Mouse (Mus musculus) midbrain, embryonic 13.5 days (tissue): ENCODE measurements around the gene Mtf2. TPM values are rescaled to one million over a fixed set of nuclear protein-coding genes. Genes with fewer than 3 reads are reported as not detected.
"Not testable (repeated sequence)": the region's sequence is repeated elsewhere in the genome, so short reads cannot be mapped to it uniquely, and the experiment has no call there.

Experiments
- ATAC-seq: fragments of 200-750 bp; cut with Nextera tagmentation; 2 replicates; pipeline ENCODE4 v1.8.0; 2017; ENCODE audit warnings: mild to moderate bottlenecking, moderate TSS enrichment, moderate library complexity
- H3K27ac ChIP-seq: fragments of 300-500 bp; sonication (generic); 2 replicates; pipeline ENCODE4 v1.5.1; 2015; ENCODE audit warnings: inconsistent platforms, mild to moderate bottlenecking, moderate library complexity
- H3K27me3 ChIP-seq: fragments of 300-500 bp; sonication (generic); 2 replicates; pipeline ENCODE4 v1.6.1; 2015; ENCODE audit warnings: mild to moderate bottlenecking, inconsistent platforms
- H3K36me3 ChIP-seq: fragments of 300-500 bp; sonication (generic); 2 replicates; pipeline ENCODE4 v1.6.1; 2015; ENCODE audit warnings: mild to moderate bottlenecking, inconsistent platforms
- H3K4me1 ChIP-seq: fragments of 300-500 bp; sonication (generic); replicated peaks from 2 replicates; pipeline ENCODE4 v1.6.1; 2015; ENCODE audit warnings: inconsistent platforms
- H3K4me2 ChIP-seq: fragments of 300-500 bp; sonication (generic); replicated peaks from 2 replicates; pipeline ENCODE4 v1.6.1; 2015; ENCODE audit warnings: moderate library complexity, mild to moderate bottlenecking, inconsistent platforms
- H3K4me3 ChIP-seq: fragments of 300-500 bp; sonication (generic); replicated peaks from 2 replicates; pipeline ENCODE4 v1.5.1; 2015; ENCODE audit warnings: mild to moderate bottlenecking, inconsistent platforms
- H3K9ac ChIP-seq: fragments of 300-500 bp; sonication (generic); replicated peaks from 2 replicates; pipeline ENCODE4 v1.6.1; 2015; ENCODE audit warnings: mild to moderate bottlenecking, inconsistent platforms
- H3K9me3 ChIP-seq: fragments of 300-500 bp; sonication (generic); 2 replicates; pipeline ENCODE4 v1.6.1; 2016; ENCODE audit warnings: mild to moderate bottlenecking, inconsistent platforms
- WGBS: fragments of 180-500 bp; shearing (Covaris S2); methylation state at CpG from one replicate; pipeline ENCODE4 v1.1.7; 2015; 5-methylcytosine and 5-hydroxymethylcytosine counted together
- polyA plus RNA-seq: library from polyadenylated mRNA; unstranded; fragments of >200 nt; fragmentation: Nextera tagmentation; extraction: Ambion mirVana; gene quantifications from 2 replicates; pipeline ENCODE4 v1.2.1, GENCODE M21; 2015

The Mtf2 gene
- polyA plus RNA-seq, 1 experiment from 2014 or later, result 146 TPM

DNA sequence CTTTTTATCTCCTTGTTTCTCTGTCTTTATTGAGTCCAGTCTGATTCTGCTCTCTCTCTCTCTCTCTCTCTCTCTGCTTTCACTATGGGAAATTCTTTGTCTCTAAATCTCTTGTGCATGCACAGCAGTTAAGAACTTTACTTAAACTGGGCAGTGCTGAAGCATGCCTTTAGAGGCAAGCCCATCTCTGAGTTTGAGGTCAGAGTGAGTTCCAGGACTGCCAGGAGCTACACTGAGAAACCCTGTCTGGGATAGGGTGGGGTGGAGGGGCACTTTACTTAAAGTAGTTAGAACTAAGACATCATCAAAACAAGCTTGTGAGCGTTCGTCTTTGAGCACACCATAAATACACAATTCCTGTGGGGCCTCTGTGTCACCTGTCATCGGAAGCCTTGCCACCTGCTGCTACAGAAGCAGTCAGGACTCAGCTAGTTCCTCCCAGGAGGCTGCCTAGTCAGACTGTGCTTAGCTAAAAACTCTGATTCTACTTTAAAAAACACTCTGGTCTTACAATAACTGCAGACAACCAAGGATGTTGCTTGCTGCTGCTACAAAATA is 15.7 kb upstream of the Mtf2 start:
- Histone ChIP-seq H3K27ac (no peak overlapping the region), H3K9me3 (no peaks in the 10 kb centered on the region), H3K4me2 (no peak overlapping the region), H3K27me3 (no peaks in the 10 kb centered on the region), H3K4me1 (no peaks in the 10 kb centered on the region), H3K36me3 (no peaks in the 10 kb centered on the region), H3K4me3 (no peak overlapping the region), H3K9ac (no peak overlapping the region)
- 2% methylated on average over 3 of the region's 3 CpGs for WGBS
- ATAC-seq, result no peak

DNA sequence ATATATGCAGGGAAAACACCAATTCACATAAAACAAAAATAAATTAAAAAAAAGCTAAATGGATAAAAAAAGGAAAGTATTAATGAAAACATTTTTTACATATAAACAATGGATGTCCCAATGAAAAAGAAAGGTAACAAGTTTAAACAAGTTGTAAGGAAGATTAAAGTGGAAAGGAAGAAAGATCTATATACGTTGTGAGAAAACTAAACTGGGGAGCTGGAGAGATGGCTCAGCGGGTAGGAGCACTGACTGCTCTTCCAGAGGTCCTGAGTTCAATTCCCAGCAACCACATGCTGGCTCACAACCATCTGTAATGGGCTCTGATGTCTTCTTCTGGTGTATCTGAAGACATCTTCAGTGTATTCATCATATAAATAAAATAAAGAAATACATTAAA is 14.4 kb upstream of the Mtf2 start:
- 84% methylated on average over 2 of the region's 2 CpGs for WGBS
- ATAC-seq, result no peak
- Histone ChIP-seq H3K4me3 (no peak overlapping the region), H3K27ac (no peak overlapping the region), H3K9me3 (no peaks in the 10 kb centered on the region; the same call in 1 of the 2 replicates), H3K27me3 (no peaks in the 10 kb centered on the region), H3K4me1 (no peaks in the 10 kb centered on the region), H3K4me2 (no peak overlapping the region), H3K36me3 (no peaks in the 10 kb centered on the region), H3K9ac (no peak overlapping the region)

DNA sequence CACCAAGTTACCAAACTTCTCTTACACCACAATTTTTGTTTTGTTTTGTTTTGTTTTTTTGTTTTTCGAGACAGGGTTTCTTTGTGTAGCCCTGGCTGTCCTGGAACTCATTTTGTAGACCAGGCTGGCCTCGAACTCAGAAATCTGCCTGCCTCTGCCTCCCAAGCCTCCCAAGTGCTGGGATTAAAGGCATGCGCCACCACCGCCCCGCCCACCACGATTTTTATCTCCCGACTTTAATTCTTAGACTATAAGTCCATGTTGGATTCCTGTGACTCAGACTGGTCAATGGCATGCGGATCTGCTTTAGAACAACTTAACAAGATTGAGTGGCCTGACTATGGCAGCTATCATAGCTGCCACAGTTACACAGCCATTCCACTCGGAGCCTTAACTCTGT is 13.7 kb upstream of the Mtf2 start:
- not testable (repeated sequence) for H3K9ac ChIP-seq, H3K27me3 ChIP-seq, H3K4me3 ChIP-seq, H3K27ac ChIP-seq, H3K4me2 ChIP-seq, H3K4me1 ChIP-seq, H3K36me3 ChIP-seq, ATAC-seq, H3K9me3 ChIP-seq
- 93% methylated on average over 9 of the region's 9 CpGs for WGBS

DNA sequence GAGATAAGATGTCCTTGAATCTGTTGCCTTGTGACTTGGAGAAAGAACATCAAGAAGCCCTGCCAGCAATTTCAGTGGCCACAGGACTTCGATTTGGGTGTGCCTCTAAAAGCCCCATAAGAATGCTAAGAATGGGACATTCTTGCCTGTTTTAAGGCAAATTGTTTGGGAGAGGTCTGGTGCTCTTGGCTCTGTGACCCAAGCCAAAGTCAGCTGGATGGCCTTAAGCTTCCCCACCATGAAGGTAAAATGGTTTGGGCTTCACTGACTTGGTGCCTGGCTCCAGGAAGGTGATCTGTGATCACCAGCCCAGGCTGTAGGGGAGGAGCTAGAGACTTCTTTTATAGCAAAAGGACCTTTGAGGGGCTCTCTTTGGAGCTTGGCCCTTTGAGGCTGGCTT is 13.3 kb upstream of the Mtf2 start:
- no peak overlapping the region for H3K27ac ChIP-seq
- 79% methylated on average over 1 of the region's 1 CpGs for WGBS
- no peaks in the 10 kb centered on the region for H3K36me3 ChIP-seq
- ATAC-seq, result no peak
- no peak overlapping the region for H3K4me3 ChIP-seq
- H3K4me2 ChIP-seq, result no peak overlapping the region
- no peaks in the 10 kb centered on the region; the same call in 1 of the 2 replicates for H3K9me3 ChIP-seq
- no peaks in the 10 kb centered on the region for H3K4me1 ChIP-seq
- no peaks in the 10 kb centered on the region for H3K27me3 ChIP-seq
- no peak overlapping the region for H3K9ac ChIP-seq

DNA sequence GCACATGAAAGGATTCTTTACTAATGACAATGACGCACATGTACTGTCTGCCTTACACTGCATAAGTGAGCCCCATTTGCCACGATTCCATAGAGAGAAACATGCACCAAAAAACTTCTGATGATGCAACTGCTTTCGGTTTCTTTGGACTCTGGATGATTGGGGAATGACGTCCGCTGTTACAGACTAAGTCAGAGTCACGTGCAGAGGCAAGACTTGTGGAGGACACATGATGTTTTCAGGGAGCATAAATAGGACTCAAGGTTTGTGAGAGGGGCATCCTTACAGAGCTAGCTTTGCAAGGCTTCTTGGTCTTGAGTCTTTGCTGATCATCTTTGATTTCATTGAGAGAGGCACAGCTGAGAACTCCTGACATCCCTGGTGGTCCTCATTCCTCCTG is 11.9 kb upstream of the Mtf2 start:
- H3K27me3 ChIP-seq, result no peaks in the 10 kb centered on the region
- H3K4me1 ChIP-seq, result no peaks in the 10 kb centered on the region
- WGBS, result 94% methylated on average over 6 of the region's 6 CpGs
- no peak overlapping the region for H3K4me2 ChIP-seq
- H3K27ac ChIP-seq, result no peak overlapping the region
- H3K36me3 ChIP-seq, result no peaks in the 10 kb centered on the region
- H3K9me3 ChIP-seq, result no peaks in the 10 kb centered on the region; the same call in 1 of the 2 replicates
- no peak overlapping the region for H3K4me3 ChIP-seq
- no peak for ATAC-seq
- H3K9ac ChIP-seq, result no peak overlapping the region

DNA sequence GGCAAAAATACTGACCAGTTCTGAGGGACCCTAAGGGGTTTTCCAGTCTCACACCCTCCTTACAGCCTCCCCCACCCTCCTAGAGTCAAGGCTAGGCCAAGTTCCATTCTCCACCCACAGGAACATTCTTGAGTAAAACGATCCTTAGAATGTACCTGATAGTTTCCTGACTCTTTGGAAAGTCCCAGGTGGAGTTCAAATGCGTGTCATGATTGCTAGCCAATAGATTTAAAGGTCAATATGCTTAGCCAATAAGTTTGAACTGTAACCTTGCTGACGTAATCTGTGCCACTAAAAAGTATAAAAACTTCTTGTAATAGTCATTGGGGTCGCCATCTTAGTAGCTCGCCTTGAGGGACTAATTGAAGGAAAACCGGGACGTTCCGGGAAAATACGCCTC is 5.1 kb upstream of the Mtf2 start:
- 98% methylated on average over 9 of the region's 9 CpGs for WGBS
- no peak overlapping the region for H3K4me2 ChIP-seq
- no peaks in the 10 kb centered on the region for H3K36me3 ChIP-seq
- no peak overlapping the region for H3K27ac ChIP-seq
- H3K27me3 ChIP-seq, result no peaks in the 10 kb centered on the region
- no peak overlapping the region for H3K9ac ChIP-seq
- no peaks in the 10 kb centered on the region; the same call in 1 of the 2 replicates for H3K9me3 ChIP-seq
- no peak for ATAC-seq
- H3K4me3 ChIP-seq, result no peak overlapping the region
- 0 out of 2 replicates have a peak, but pooled peaks cover 2% of the 10 kb centered on the region for H3K4me1 ChIP-seq

DNA sequence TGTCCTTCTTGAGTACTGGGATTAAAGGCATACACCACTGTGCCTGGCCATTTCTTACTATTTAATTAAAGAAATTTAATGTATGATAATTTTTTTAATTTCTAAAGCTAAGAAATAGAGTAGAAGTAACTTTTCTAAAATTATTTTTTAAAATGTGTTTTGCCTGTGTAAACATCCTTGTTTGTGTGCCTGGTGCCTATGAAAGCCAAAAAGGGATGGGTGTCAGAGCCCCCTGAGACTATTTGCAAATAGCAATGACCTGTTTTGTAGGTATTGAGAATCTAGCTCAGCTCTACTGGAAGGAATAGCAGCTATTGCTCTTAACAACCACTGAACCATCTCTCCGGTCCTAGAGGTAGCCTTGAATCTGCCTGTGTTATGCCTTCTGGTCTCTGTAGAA is 6.8 kb downstream of the Mtf2 start:
- H3K27ac ChIP-seq, result no peak overlapping the region
- peaks cover 3% of the 10 kb centered on the region; the same call in 1 of the 2 replicates for H3K9me3 ChIP-seq
- no peak overlapping the region for H3K4me2 ChIP-seq
- no peak overlapping the region for H3K4me3 ChIP-seq
- H3K36me3 ChIP-seq, result peaks cover 75% of the 10 kb centered on the region
- peaks cover 9% of the 10 kb centered on the region for H3K4me1 ChIP-seq
- no peaks in the 10 kb centered on the region for H3K27me3 ChIP-seq
- WGBS, result 95% methylated on average over 1 of the region's 1 CpGs
- H3K9ac ChIP-seq, result no peak overlapping the region
- ATAC-seq, result no peak

DNA sequence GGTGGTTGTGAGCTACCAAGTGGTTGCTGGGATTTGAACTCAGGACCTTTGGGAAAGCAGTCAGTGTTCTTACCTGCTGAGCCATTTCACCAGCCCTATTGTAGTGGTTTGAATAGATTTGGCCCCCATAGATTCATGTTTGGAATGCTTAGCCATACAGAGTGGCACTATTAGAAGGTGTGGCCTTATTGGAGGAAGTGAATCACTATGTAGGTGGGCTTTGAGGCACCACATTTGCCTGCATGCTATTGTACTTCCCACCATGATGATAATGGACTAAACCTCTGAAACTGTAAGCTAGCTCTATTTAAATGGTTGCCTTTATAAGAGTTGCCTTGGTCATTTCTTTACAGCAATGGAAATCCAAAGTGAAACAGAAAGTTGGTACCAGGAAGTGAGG is 10.8 kb downstream of the Mtf2 start:
- Histone ChIP-seq H3K36me3 (peaks cover 63% of the 10 kb centered on the region), H3K4me3 (no peak overlapping the region), H3K9me3 (no peaks in the 10 kb centered on the region), H3K4me1 (no peaks in the 10 kb centered on the region), H3K9ac (no peak overlapping the region), H3K4me2 (no peak overlapping the region), H3K27me3 (no peaks in the 10 kb centered on the region), H3K27ac (no peak overlapping the region)
- no peak for ATAC-seq

DNA sequence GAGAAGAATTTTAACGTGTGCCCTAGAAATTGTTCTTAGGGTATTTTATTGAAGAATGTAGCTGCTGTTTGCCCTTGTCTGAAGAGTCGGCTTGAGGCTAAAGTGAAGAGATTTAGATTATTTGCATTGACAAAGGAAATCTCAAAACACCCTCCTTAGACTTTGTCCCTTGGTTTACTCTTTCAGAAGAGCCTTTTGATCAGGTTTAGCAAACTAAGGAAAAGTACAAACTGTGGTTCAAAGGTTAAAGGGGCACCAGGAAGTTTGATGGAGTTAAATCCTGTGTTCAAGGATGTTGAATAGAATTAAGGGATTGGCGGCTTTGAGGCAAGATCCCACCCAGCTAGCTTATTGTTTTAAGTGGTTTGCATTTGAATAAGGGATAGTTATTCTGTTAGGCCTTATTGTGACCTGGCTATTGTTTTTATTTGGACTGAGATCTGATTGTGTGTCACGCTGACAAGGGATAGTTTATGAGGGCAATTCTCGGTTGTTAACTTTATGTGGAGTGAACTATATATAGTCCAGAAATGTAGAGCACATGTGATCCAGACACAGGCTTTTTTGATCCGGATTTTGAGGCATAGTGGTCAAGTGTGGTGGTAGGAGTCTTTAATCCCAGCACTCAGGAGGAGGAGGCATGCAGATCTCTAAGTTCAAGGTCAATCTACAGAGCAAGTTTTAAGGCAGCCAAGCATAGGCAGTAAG is 11.5 kb downstream of the Mtf2 start:
- Histone ChIP-seq H3K4me1 (no peaks in the 10 kb centered on the region), H3K27ac (no peak overlapping the region), H3K4me3 (no peak overlapping the region), H3K4me2 (no peak overlapping the region), H3K9me3 (no peaks in the 10 kb centered on the region), H3K27me3 (no peaks in the 10 kb centered on the region), H3K36me3 (peaks cover 58% of the 10 kb centered on the region), H3K9ac (no peak overlapping the region)
- WGBS, result 40% methylated on average over 6 of the region's 6 CpGs
- no peak for ATAC-seq

DNA sequence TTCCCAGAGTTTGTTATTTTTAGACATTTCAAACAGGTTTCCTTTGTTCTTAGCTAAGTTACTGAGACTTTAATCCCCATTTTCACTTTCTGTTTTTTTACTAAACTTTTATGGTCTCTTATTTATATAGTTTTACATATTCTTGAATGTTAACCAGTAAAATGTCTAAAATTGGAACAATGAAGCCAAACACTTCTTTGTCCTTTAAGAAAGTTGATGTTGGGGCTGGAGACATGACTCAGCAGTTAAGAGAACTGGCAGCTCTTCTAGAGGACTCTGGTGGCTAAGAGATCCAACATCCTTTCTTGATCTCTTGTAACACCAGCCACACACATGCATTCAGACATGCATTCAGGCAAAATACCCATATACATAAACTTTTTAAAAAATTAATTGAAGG is 14.1 kb downstream of the Mtf2 start:
- H3K27ac ChIP-seq, result no peak overlapping the region
- H3K4me1 ChIP-seq, result no peaks in the 10 kb centered on the region
- no peak overlapping the region for H3K4me2 ChIP-seq
- H3K9ac ChIP-seq, result no peak overlapping the region
- no peaks in the 10 kb centered on the region for H3K27me3 ChIP-seq
- no peak overlapping the region for H3K4me3 ChIP-seq
- no peak for ATAC-seq
- H3K36me3 ChIP-seq, result peaks cover 55% of the 10 kb centered on the region
- no peaks in the 10 kb centered on the region for H3K9me3 ChIP-seq

DNA sequence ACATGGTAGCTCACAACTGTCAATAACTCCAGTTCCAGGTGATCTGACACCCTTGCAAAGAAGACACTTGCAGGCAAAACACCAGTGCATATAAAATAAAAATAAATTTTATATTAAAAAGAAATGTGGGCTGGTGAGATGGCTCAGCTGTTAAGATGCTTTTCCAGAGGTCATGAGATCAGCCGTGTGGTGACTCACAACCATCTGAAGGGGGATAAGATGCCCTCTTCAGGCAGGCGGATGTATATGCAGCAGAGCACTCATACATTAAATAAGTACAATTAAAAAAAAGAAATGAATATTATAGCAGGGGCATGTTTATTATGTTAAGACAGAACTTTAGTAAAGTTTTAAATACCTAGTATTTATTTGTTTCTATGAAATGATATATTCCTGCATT is 16.9 kb downstream of the Mtf2 start:
- no peak overlapping the region for H3K4me3 ChIP-seq
- WGBS, result 41% methylated on average over 2 of the region's 2 CpGs
- H3K9me3 ChIP-seq, result no peaks in the 10 kb centered on the region
- H3K9ac ChIP-seq, result no peak overlapping the region
- ATAC-seq, result no peak
- H3K27ac ChIP-seq, result no peak overlapping the region
- no peaks in the 10 kb centered on the region for H3K4me1 ChIP-seq
- peaks cover 52% of the 10 kb centered on the region for H3K36me3 ChIP-seq
- no peak overlapping the region for H3K4me2 ChIP-seq
- H3K27me3 ChIP-seq, result no peaks in the 10 kb centered on the region

DNA sequence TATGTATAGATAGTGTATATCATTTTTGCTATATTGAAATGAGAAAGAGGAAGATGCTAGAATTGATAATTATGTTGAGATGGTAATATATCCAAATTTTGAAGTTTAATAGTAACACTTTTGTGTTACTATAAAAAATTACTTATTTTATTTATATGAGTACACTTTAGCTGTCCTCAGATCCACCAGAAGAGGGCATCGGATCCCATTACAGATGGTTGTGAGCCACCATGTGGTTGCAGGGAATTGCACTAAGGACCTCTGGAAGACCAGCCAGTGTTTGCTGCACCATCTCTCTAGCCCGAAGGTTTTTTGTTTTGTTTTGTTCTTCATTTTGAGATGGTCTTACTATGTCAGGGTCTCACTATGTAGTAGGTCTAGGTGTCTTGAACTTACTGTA is 20.0 kb downstream of the Mtf2 start:
- Histone ChIP-seq H3K4me1 (no peaks in the 10 kb centered on the region), H3K27me3 (no peaks in the 10 kb centered on the region), H3K4me3 (no peak overlapping the region), H3K36me3 (peaks cover 58% of the 10 kb centered on the region), H3K9ac (no peak overlapping the region), H3K27ac (no peak overlapping the region), H3K9me3 (no peaks in the 10 kb centered on the region), H3K4me2 (no peak overlapping the region)
- no peak for ATAC-seq
- 91% methylated on average over 2 of the region's 2 CpGs for WGBS

DNA sequence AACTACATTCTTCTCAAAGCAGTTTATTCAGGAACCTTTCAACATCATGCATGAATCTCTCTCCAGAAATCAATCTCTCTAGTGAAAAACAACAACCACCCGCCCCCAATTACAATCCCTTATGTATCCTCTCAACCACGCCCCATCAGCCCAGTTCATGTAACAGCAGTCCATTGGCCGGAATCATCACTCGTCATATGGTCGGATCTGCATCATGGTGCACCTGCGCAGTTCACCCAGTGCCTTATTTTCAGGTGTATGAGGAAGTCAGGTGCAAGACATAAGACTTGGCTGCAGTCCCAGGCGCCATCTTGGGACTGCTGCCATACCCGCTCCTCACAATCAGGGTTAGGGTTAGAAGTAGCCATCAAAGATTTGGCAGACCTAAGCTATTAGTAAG is 27.3 kb downstream of the Mtf2 start:
- not testable (repeated sequence) for H3K27ac ChIP-seq, H3K9me3 ChIP-seq, H3K4me1 ChIP-seq, H3K9ac ChIP-seq, H3K27me3 ChIP-seq, H3K4me2 ChIP-seq, ATAC-seq, H3K4me3 ChIP-seq
- 97% methylated on average over 8 of the region's 8 CpGs for WGBS
- peaks cover 60% of the 10 kb centered on the region for H3K36me3 ChIP-seq
